Comparison of ENCODE assay signal across 4 mouse cellular contexts in the genomic region with DNA sequence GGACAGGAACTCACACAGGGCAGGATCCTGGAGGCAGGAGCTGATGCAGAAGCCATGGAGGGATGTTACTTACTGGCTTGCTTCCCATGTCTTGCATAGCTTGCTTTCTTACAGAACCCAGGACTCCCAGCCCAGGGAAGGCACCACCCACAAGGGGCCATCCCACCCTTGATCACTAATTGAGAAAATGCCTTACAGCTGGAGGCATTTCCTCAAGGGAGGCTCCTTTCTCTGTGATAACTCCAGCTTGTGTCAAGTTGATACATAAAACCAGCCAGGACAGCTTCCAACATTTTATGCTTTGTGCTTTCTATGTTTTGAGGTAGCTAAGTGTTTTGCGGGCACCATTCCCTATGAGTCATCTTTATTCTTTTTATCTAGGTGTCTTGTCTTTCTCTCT. TPM values are rescaled to one million over a fixed set of nuclear protein-coding genes. Genes with fewer than 3 reads are reported as not detected.
DNase-seq lines count a peak whose midpoint lies in the region; TF ChIP-seq lines count a peak whose summit lies in the region.
"Not testable (repeated sequence)": the region's sequence is repeated elsewhere in the genome, so short reads cannot be mapped to it uniquely, and the experiment has no call there.

No protein-coding gene starts in this region.

- not testable (repeated sequence) for H3K4me1 ChIP-seq in MEL (ENCODE audit: control insufficient read depth in 1 of 2, insufficient read depth in 2 of 2, low read length in 2 of 2)

- H3K79me2 ChIP-seq in MEL (ENCODE audit: control insufficient read depth, insufficient read depth, low read length, poor library complexity), result peaks cover 16% of the 10 kb centered on the region

- H3K27me3 ChIP-seq in MEL (ENCODE audit: control insufficient read depth in 1 of 2, insufficient read depth in 2 of 2, low read length in 2 of 2), result not testable (repeated sequence)

- TF ChIP-seq EP300 in MEL (IDR thresholded peaks at IDR 0.05; ENCODE audit: low read depth in 1 of 2, low read length in 2 of 2), result 0 out of 4 replicates have a peak, but pooled peaks of 1 of the 2 experiments have one; percentile 15

- DNase-seq in MEL (ENCODE audit: low read depth, low spot score), result peak; percentile 29
- peak; percentile 21 for DNase-seq in NIH3T3 (ENCODE audit: low read depth)
- peak; percentile 91 for DNase-seq in heart, adult 11 months
- DNase-seq in testis, postnatal 14 days (ENCODE audit: low spot score), result peak; percentile 41

- not testable (repeated sequence) for TF ChIP-seq CTCF in MEL (IDR thresholded peaks at IDR 0.05 in 2 of 3, conservative IDR thresholded peaks at IDR 0.05 in 1 of 3; ENCODE audit: control insufficient read depth in 1 of 3, insufficient read depth in 1 of 3, low read depth in 2 of 3, low read length in 3 of 3, poor library complexity in 1 of 3, severe bottlenecking in 1 of 3)

- H3K36me3 ChIP-seq in MEL (ENCODE audit: control insufficient read depth in 1 of 2, insufficient read depth in 2 of 2, low read length in 2 of 2), result not testable (repeated sequence)

- H3K9ac ChIP-seq in MEL (ENCODE audit: control insufficient read depth, low read depth, low read length, poor library complexity, severe bottlenecking), result not testable (repeated sequence)

- TF ChIP-seq RAD21 in MEL (IDR thresholded peaks at IDR 0.05; ENCODE audit: low read depth, low read length), result not testable (repeated sequence)

- H3K4me3 ChIP-seq in MEL (ENCODE audit: control insufficient read depth in 1 of 2, insufficient read depth in 1 of 2, low read depth in 2 of 2, low read length in 2 of 2), result not testable (repeated sequence)

- not testable (repeated sequence) for H3K9me3 ChIP-seq in MEL (replicated peaks; ENCODE audit: insufficient read depth, low read length)

- not testable (repeated sequence) for TF ChIP-seq POLR2A in MEL (IDR thresholded peaks at IDR 0.05; ENCODE audit: control insufficient read depth in 1 of 2, insufficient read depth in 1 of 2, low read depth in 1 of 2, low read length in 2 of 2, poor library complexity in 1 of 2)

- H3K27ac ChIP-seq in MEL (ENCODE audit: control insufficient read depth, low read depth, low read length), result not testable (repeated sequence)

RNA-seq across cellular contexts. Expression of a gene that starts 3.1 kb away (rescaled TPM):
- total RNA-seq in MEL (2012; rRNA removed), result 9.7 and 10.7 TPM in 2 replicates
- 10 to 100 TPM in 1 of 2 experiments, not detected in 1; 19.0 TPM for polyA plus RNA-seq in MEL (2012; ENCODE audit: insufficient read depth in 1 of 2, insufficient read length in 2 of 2, low read depth in 1 of 2, low replicate concordance in 2 of 2, missing spikeins in 1 of 2)

Comparison
In these comparisons a context has a peak if more than half of its experiments do, and no peak if none do; other contexts are left out.
1. DNase-seq: peak in every context shown above with its lines; median percentile 91 in heart, adult 11 months; 41 in testis, postnatal 14 days; 29 in MEL; 21 in NIH3T3.